Mouse (Mus musculus) right cerebral cortex, postnatal 4 days (tissue): ENCODE data around the gene Tpst2.
A peak's percentile ranks its signal among the peaks of the same experiment; 100 is the strongest.

Source experiments
- DNase-seq: peaks from one replicate; pipeline ENCODE4 v3.0.0-alpha.2; 2022

Tpst2 gene

GRCm38 (mm10) chr5:112339215-112339614 lies 62.7 kb downstream of the Tpst2 start:
- no peak for DNase-seq

GRCm38 (mm10) chr5:112342463-112343204 lies 66.1 kb downstream of the Tpst2 start, which contains the start of the genes Srrd and Hps4:
Gene Srrd, minus strand, starts transcription at chr5:112343040.
Gene Hps4, plus strand, starts transcription at chr5:112343083.
- DNase-seq: peak; percentile 93

GRCm38 (mm10) chr5:112343205-112343595 lies 66.7 kb downstream of the Tpst2 start:
- DNase-seq: no peak

GRCm38 (mm10) chr5:112344092-112344960 lies 67.8 kb downstream of the Tpst2 start:
- DNase-seq: no peak

- no peak for DNase-seq
Measured at GRCm38 (mm10) chr5:112346211-112346965, 69.9 kb downstream of the Tpst2 start.

GRCm38 (mm10) chr5:112349169-112349568 lies 72.7 kb downstream of the Tpst2 start:
- DNase-seq: no peak

- no peak for DNase-seq
Measured at GRCm38 (mm10) chr5:112355493-112355892, 79.0 kb downstream of the Tpst2 start.

GRCm38 (mm10) chr5:112355910-112356309 lies 79.4 kb downstream of the Tpst2 start, which contains the start of gene Gm6583:
Gene Gm6583, minus strand, starts transcription at chr5:112356033.
- no peak for DNase-seq

GRCm38 (mm10) chr5:112356322-112356721 lies 79.8 kb downstream of the Tpst2 start:
- no peak for DNase-seq

- DNase-seq: no peak
Measured at GRCm38 (mm10) chr5:112359520-112359919, 83.0 kb downstream of the Tpst2 start.

GRCm38 (mm10) chr5:112360077-112360476 lies 83.6 kb downstream of the Tpst2 start:
- DNase-seq: no peak

GRCm38 (mm10) chr5:112364184-112364797 lies 87.8 kb downstream of the Tpst2 start:
- DNase-seq: no peak
